Mouse (Mus musculus): ENCODE measurements at regions not wholly inside any gene's neighbourhood (a gene's known extent, or its start where the extent isn't known, plus 50 kb on each side); places are given as distances from the start of the nearest gene placed in this dataset.
A peak's percentile ranks its signal among the peaks of the same experiment; 100 is the strongest.

- DNase-seq: peak in 1 of 2 experiments; percentile 19
These were observed 86.2 kb upstream of the Csf3r start for GRCm38 (mm10) chr4:125938186-125938585.

- peak; percentile 70 for DNase-seq
These were observed 83.1 kb upstream of the Csf3r start for GRCm38 (mm10) chr4:125941266-125941665.

GRCm38 (mm10) chr4:125941916-125942315 is 82.4 kb upstream of the Csf3r start:
- DNase-seq: peak; percentile 58 to 69

GRCm38 (mm10) chr4:125945062-125945461 is 79.3 kb upstream of the Csf3r start:
- no peak for DNase-seq

- DNase-seq: no peak
These were observed 64.9 kb upstream of the Csf3r start for GRCm38 (mm10) chr4:125959426-125959825.

- DNase-seq: no peak
These were observed 63.6 kb upstream of the Csf3r start for GRCm38 (mm10) chr4:125960704-125961279.

GRCm38 (mm10) chr4:125962677-125963076 is 61.7 kb upstream of the Csf3r start:
- DNase-seq: peak; percentile 86

Data from adrenal gland, postnatal 36 days (tissue).